Mouse (Mus musculus) embryo, embryonic 10 days (tissue): ENCODE measurements around the gene Ccdc185.
A peak's percentile ranks its signal among the peaks of the same experiment; 100 is the strongest.

Source experiments
- DNase-seq: peaks from one replicate; pipeline ENCODE4 v3.0.0-alpha.2; 2015; ENCODE audit warnings: low spot score

Gene Ccdc185

GRCm38 (mm10) chr1:182749080-182749479 is at the start of gene Ccdc185:
Gene Ccdc185, minus strand, starts transcription at chr1:182749180.
- DNase-seq = no peak

- DNase-seq = no peak
Measured at GRCm38 (mm10) chr1:182797048-182797447, 48.1 kb upstream of the Ccdc185 start.

- no peak for DNase-seq
Measured at GRCm38 (mm10) chr1:182794628-182795027, 45.6 kb upstream of the Ccdc185 start.

GRCm38 (mm10) chr1:182794221-182794620 is 45.2 kb upstream of the Ccdc185 start:
- DNase-seq = no peak

DNA sequence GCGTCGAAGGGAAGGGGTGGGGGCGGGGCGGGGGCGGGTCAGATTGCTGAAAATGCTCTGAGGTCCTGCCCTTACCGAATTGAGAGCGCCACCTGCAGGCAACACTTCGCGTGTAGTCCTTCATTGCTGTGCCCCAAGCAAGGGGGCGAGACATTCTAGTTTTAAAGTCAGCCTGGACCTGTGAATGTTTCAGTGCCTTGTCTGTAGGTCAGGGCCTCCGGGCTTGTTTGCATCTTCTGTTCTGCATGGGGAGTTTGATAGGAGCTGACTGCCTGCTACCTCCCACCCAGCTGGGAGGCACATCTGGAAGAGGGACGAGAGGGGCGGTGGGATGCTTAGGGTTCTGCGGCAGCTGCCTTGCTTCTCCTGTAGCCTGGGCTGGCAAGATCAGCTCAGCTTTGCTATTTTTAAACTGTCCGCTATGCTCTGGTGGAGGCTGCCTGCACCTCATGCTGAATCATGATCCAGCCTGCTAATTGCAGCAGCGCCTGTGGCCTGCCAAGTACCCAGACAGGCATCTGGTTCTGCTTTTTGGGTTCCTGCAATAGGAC is 43.6 kb upstream of the Ccdc185 start:
- peak; percentile 90 for DNase-seq

- DNase-seq = peak; percentile 22
Measured at GRCm38 (mm10) chr1:182788896-182789295, 39.9 kb upstream of the Ccdc185 start.

GRCm38 (mm10) chr1:182787030-182787429 is 38.0 kb upstream of the Ccdc185 start:
- DNase-seq = no peak

GRCm38 (mm10) chr1:182785504-182785903 is 36.5 kb upstream of the Ccdc185 start:
- DNase-seq = no peak

GRCm38 (mm10) chr1:182784784-182785183 is 35.8 kb upstream of the Ccdc185 start:
- DNase-seq = no peak

DNA sequence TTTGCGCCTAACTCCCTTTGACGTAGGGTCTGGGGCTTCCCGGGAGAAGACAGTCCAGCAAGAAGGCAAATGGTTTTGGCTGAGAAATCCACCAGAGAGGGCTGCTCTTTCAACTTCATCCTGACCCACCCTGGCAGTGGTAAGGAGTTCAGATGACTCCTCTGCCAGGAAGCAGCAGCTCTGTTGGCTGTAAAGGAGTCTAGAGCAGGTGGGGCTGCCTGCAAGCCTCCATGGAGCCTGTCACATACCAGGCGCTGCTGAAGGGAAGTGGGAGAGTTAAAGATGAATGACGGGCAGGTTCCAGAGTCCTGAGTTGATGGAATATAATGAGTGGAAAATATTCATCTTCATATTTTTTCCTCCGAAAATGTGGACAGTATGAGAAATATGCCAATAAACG is 34.8 kb upstream of the Ccdc185 start:
- DNase-seq = no peak

DNA sequence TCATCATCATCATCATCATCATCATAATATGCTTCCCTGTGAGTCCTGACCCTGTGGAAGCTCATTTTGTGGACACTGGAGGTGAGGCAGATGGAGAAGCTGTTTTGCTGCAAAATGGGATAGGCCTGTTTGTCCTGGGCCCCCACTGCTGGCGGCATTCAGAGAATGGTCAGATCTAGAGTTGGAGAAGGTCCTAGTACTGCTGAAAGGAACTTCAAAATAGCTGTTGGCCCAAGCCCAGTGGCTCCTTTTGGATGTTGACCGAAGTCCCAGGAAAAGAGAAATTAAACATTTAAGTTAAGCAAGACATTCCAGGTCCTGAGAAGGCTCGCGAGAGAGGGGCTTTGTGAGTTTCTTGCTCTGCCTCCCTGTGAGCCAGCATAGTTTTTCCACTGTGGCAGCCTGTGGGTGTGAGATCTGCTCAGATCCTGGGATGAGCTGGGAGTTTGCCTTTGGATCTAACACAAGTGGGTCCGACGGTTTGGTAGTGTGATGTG is 30.1 kb upstream of the Ccdc185 start:
- DNase-seq = no peak

DNA sequence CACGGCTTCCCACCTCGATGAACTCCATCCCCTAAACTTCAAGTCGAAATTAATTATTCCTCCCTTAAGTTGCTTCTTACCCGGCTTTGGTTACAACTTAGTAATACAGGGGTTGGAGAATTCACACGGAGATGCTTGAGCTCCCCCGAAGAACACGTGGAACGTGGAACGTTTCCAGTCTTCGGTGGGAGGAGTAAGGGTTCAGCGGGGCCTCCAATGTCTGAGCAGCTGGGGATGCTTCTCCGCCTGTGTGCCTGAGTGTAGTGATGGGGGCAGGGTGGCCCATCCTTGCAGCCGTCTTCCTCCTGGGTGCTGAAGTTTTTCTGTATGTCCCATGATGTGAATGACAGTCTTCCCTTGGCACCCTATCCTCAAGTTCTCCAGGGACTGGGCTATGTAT is 29.2 kb upstream of the Ccdc185 start:
- no peak for DNase-seq

- DNase-seq = peak; percentile 48
Measured at GRCm38 (mm10) chr1:182776749-182777410, 27.9 kb upstream of the Ccdc185 start.

DNA sequence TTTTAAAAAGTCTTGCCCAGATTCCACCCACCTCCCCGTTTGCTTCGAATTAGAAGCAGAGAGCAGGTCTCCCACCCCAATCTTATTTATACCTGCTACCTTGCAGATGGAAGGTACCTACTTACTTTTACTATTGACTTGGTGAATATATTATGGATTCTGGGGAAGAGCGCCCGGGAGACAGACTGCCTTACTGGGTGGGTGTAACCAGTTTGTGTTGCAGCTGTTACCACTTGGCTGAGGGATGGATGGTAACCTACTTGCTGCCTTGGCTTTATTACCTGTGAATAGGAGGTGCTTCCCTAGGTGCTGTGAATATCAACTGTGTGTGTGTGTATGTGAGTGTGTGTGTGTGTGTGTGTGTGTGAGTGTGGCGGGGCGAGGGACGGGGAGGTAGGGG is 26.6 kb upstream of the Ccdc185 start:
- DNase-seq = no peak

- peak; percentile 65 for DNase-seq
Measured at GRCm38 (mm10) chr1:182764541-182765281, 15.7 kb upstream of the Ccdc185 start.

- DNase-seq = peak; percentile 80
Measured at GRCm38 (mm10) chr1:182763716-182764461, 14.9 kb upstream of the Ccdc185 start, which contains the start of gene Susd4. Gene Susd4, plus strand, starts transcription at chr1:182763860.

DNA sequence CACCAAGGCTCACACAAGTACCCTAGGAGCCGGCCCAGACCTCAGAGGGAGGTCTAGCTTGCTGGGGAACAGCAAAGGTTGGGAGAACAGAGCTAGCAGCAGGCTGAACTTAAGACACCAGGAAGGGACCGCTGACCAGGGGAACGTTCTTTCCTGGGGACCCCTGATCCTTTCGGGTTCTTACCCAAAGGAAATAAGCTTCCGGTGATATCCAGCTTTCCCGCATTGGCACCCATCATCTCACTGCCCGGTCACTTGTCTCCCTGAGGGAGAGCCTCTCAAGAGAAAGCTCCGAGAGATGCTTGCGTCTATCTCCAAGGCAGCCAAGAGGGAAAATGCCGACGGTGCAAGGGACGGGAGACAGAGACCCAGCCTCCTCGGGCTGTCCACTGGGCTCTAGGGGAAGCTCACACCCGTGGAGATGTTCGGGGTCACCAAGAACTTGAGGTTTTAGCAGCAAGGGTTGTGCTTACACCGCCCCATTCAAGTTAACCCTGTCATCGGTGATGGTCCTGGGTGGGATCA is 14.3 kb upstream of the Ccdc185 start:
- DNase-seq = peak; percentile 32

- no peak for DNase-seq
Measured at GRCm38 (mm10) chr1:182758783-182759182, 9.8 kb upstream of the Ccdc185 start.

DNA sequence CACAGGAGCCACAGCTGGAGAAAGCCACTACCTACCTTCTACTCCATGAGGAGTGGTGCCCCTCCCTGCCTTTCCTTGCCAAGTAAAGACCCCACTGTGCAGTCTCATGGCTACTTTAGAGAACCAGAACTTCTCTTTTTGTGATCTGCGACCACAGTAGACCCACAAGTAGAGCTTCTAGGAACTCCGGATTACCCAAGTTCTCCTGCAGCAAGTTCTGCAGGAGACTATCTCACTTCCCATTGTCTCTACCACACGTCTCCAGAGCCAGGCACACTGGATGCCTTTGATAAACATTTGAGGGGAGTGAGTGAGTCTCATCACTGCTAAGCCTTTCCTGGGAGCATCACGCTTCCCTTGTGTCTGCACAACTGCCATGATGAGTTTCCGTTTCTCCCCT is 5.9 kb upstream of the Ccdc185 start:
- DNase-seq = no peak

DNA sequence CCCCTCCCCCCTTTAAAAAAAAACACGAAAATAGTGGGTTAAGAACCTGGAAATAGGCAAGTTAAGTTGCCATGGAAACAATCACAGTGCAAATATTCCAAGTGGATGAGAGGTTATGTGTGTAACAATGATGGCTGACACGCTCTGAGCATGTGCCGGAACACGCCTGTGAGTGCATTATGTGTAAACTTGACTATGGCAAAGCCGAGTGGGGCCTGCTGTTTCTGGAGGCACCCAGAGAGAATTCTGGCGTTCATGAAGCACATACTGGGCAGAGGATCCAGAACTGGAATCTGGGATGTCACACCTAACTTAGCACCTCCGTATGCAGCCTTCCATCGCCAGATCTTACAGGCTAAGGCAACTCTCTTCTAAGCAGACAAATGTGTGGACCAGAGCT is 4.7 kb upstream of the Ccdc185 start:
- DNase-seq = no peak

- DNase-seq = no peak
Measured at GRCm38 (mm10) chr1:182751301-182751700, 2.3 kb upstream of the Ccdc185 start.

- no peak for DNase-seq
Measured at GRCm38 (mm10) chr1:182747834-182748233, 1.1 kb downstream of the Ccdc185 start.
